Mouse (Mus musculus): ENCODE results near the gene Ocel1. TPM values are rescaled to one million over a fixed set of nuclear protein-coding genes. Genes with fewer than 3 reads are reported as not detected.

Gene Ocel1
- polyA plus RNA-seq, 1 experiment from 2014 or later, result 3.8 TPM

- Histone ChIP-seq H3K27ac (replicated peaks; ENCODE audit: low read depth, low read length) (peak overlapping the region; percentile 33), H3K9ac (ENCODE audit: low read depth, low read length) (peak overlapping the region; percentile 58), H3K4me2 (ENCODE audit: low read depth, low read length) (peak overlapping the region; percentile 59), H3K4me1 (ENCODE audit: control insufficient read depth, insufficient read depth, low read length) (peaks cover 34% of the 10 kb centered on the region), H3K27me3 (replicated peaks; ENCODE audit: control insufficient read depth, insufficient read depth, low read length) (no peaks in the 10 kb centered on the region), H3K9me3 (ENCODE audit: control insufficient read depth, low read length) (no peaks in the 10 kb centered on the region), H3K36me3 (ENCODE audit: control insufficient read depth, insufficient read depth, low read length) (peaks cover 44% of the 10 kb centered on the region), H3K4me3 (ENCODE audit: low read depth, low read length) (peak overlapping the region; percentile 33)
- WGBS, result 2% methylated on average over 30 of the region's 74 CpGs
- DNase-seq (ENCODE audit: low spot score), result peak; percentile 71
- no peak for ATAC-seq (ENCODE audit: low read depth)
Measured at GRCm38 (mm10) chr8:71375581-71376422, 4.7 kb downstream of the Ocel1 start.

GRCm38 (mm10) chr8:71376423-71377030 is 5.4 kb downstream of the Ocel1 start:
- 48% methylated on average over 7 of the region's 8 CpGs for WGBS
- DNase-seq (ENCODE audit: low spot score) (peak; percentile 50), ATAC-seq (ENCODE audit: low read depth) (no peak)
- Histone ChIP-seq H3K9me3 (ENCODE audit: control insufficient read depth, low read length) (no peaks in the 10 kb centered on the region), H3K4me2 (ENCODE audit: low read depth, low read length) (peak overlapping the region; percentile 59), H3K4me1 (ENCODE audit: control insufficient read depth, insufficient read depth, low read length) (peaks cover 33% of the 10 kb centered on the region), H3K27me3 (replicated peaks; ENCODE audit: control insufficient read depth, insufficient read depth, low read length) (no peaks in the 10 kb centered on the region), H3K36me3 (ENCODE audit: control insufficient read depth, insufficient read depth, low read length) (peaks cover 44% of the 10 kb centered on the region), H3K9ac (ENCODE audit: low read depth, low read length) (peak overlapping the region; percentile 58; the same call in 1 of the 2 replicates), H3K27ac (replicated peaks; ENCODE audit: low read depth, low read length) (no peak overlapping the region), H3K4me3 (ENCODE audit: low read depth, low read length) (peak overlapping the region; percentile 33; the same call in 1 of the 2 replicates)

GRCm38 (mm10) chr8:71379008-71379407 is 7.9 kb downstream of the Ocel1 start:
- Histone ChIP-seq H3K4me2 (ENCODE audit: low read depth, low read length) (peak overlapping the region; percentile 99), H3K9me3 (ENCODE audit: control insufficient read depth, low read length) (no peaks in the 10 kb centered on the region)
- 68% methylated on average over 4 of the region's 4 CpGs for WGBS

DNA sequence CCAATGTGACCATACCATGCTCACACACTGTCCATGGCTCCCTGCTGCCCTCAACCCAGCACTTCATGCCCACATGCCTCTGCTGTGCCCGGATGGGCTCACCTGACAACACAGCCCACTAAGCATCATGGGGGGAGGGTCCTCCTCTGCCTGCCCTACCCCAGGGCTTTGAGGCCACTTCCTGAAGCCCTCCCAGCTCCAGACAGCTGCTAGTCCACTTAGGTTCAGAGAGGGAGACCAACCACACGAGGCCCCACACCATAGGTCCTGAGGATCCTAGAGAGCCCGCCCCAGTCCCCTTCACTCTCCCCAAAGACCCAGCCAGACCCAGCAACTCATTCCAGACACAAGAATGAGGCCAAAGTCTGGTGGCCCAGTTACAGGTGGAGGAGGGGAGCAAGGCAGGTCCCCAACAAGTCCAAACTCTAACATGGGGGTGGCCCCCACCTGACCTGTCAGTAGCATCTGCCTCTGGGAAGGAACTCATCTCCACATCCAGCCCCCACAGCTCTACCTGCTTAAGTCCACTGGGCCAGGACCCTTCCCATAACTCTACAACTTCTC is 8.5 kb downstream of the Ocel1 start:
- H3K36me3 ChIP-seq (ENCODE audit: control insufficient read depth, insufficient read depth, low read length), result peaks cover 27% of the 10 kb centered on the region
- H3K9ac ChIP-seq (ENCODE audit: low read depth, low read length), result peak overlapping the region; percentile 79
- H3K27ac ChIP-seq (replicated peaks; ENCODE audit: low read depth, low read length), result no peak overlapping the region
- ATAC-seq (ENCODE audit: low read depth) (no peak), DNase-seq (ENCODE audit: low spot score) (no peak)
- H3K27me3 ChIP-seq (replicated peaks; ENCODE audit: control insufficient read depth, insufficient read depth, low read length), result no peaks in the 10 kb centered on the region
- peak overlapping the region; percentile 99 for H3K4me2 ChIP-seq (ENCODE audit: low read depth, low read length)
- no peaks in the 10 kb centered on the region for H3K9me3 ChIP-seq (ENCODE audit: control insufficient read depth, low read length)
- H3K4me1 ChIP-seq (ENCODE audit: control insufficient read depth, insufficient read depth, low read length), result peaks cover 38% of the 10 kb centered on the region
- peak overlapping the region; percentile 77 for H3K4me3 ChIP-seq (ENCODE audit: low read depth, low read length)
- 48% methylated on average over 3 of the region's 3 CpGs for WGBS

More at GRCm38 (mm10) chr8:71379008-71379407, 7.9 kb downstream of the Ocel1 start:
- H3K27ac ChIP-seq (replicated peaks; ENCODE audit: low read depth, low read length), result no peak overlapping the region
- no peak for ATAC-seq (ENCODE audit: low read depth)
- H3K27me3 ChIP-seq (replicated peaks; ENCODE audit: control insufficient read depth, insufficient read depth, low read length), result no peaks in the 10 kb centered on the region
- H3K36me3 ChIP-seq (ENCODE audit: control insufficient read depth, insufficient read depth, low read length), result peaks cover 33% of the 10 kb centered on the region
- no peak overlapping the region; the same call in 1 of the 2 replicates for H3K9ac ChIP-seq (ENCODE audit: low read depth, low read length)
- H3K4me3 ChIP-seq (ENCODE audit: low read depth, low read length), result peak overlapping the region; percentile 77; the same call in 1 of the 2 replicates
- no peak for DNase-seq (ENCODE audit: low spot score)
- H3K4me1 ChIP-seq (ENCODE audit: control insufficient read depth, insufficient read depth, low read length), result peaks cover 38% of the 10 kb centered on the region

DNA sequence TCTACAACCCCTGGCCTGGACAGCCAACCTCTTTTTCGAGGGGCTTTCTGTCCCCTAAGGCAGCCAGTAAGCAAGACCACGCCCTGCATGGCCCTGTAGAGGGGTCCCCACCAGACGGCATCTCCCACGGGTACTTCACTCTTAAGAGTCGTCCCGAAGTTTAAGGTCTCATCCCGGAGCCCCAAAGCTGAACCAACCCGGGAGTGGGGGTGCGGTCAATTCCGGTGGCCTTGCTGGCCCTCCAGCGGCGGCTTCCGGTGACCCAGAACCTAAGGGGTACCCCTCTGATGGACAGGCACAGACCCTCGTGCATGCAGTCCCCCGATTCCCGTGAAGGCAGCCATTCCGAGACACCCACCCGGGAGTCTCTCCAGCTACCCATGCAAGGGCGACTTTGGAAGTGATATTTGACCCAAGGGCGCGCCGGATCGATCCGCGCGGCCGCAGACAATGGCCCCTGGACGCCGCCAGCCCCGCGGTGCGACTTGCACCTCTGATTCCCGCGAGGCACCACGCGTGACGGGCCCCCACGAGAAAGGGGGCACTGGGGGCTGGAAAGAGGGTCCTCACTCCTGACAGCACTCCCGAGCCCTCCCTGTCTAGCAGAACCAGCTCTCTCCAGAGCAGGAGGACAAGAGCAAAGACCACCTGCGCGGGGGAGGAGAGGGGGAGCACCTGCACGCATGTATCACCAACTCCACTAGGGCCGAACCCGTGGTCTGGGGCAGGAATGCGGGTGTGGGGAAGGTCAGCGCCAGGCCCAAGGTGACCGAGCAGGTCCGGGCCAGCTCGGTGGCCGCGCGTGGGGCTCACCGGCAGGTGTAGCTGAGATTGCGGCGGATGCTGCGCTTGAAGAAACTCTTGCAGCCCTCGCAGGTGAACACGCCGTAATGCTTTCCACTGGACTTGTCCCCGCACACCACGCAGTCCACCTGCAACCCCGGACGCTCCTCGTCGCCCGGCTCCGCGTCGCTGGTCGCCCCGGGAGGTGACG is 9.4 kb downstream of the Ocel1 start:
- no peaks in the 10 kb centered on the region for H3K27me3 ChIP-seq (replicated peaks; ENCODE audit: control insufficient read depth, insufficient read depth, low read length)
- no peaks in the 10 kb centered on the region for H3K9me3 ChIP-seq (ENCODE audit: control insufficient read depth, low read length)
- H3K36me3 ChIP-seq (ENCODE audit: control insufficient read depth, insufficient read depth, low read length), result peaks cover 18% of the 10 kb centered on the region
- H3K27ac ChIP-seq (replicated peaks; ENCODE audit: low read depth, low read length), result peak overlapping the region; percentile 88
- peak overlapping the region; percentile 79 for H3K9ac ChIP-seq (ENCODE audit: low read depth, low read length)
- peaks cover 37% of the 10 kb centered on the region for H3K4me1 ChIP-seq (ENCODE audit: control insufficient read depth, insufficient read depth, low read length)
- no peak for DNase-seq (ENCODE audit: low spot score)
- peak overlapping the region; percentile 99 for H3K4me2 ChIP-seq (ENCODE audit: low read depth, low read length)
- peak overlapping the region; percentile 77 for H3K4me3 ChIP-seq (ENCODE audit: low read depth, low read length)
- WGBS, result 2% methylated on average over 43 of the region's 72 CpGs
- no peak for ATAC-seq (ENCODE audit: low read depth)

- Histone ChIP-seq H3K9ac (ENCODE audit: low read depth, low read length) (peak within 1 kb of the TSS; percentile 79), H3K4me2 (ENCODE audit: low read depth, low read length) (peak within 1 kb of the TSS; percentile 99), H3K27me3 (replicated peaks; ENCODE audit: control insufficient read depth, insufficient read depth, low read length) (no peaks in the 10 kb centered on the region), H3K27ac (replicated peaks; ENCODE audit: low read depth, low read length) (peak within 1 kb of the TSS; percentile 88), H3K4me1 (ENCODE audit: control insufficient read depth, insufficient read depth, low read length) (peaks cover 27% of the 10 kb centered on the region), H3K4me3 (ENCODE audit: low read depth, low read length) (peak within 1 kb of the TSS; percentile 77), H3K9me3 (ENCODE audit: control insufficient read depth, low read length) (no peaks in the 10 kb centered on the region), H3K36me3 (ENCODE audit: control insufficient read depth, insufficient read depth, low read length) (peaks cover 14% of the 10 kb centered on the region)
- ATAC-seq (ENCODE audit: low read depth), result peak; percentile 44
- DNase-seq (ENCODE audit: low spot score), result peak; percentile 75
- 0% methylated on average over 20 of the region's 89 CpGs for WGBS
Measured at GRCm38 (mm10) chr8:71381421-71381970, 10.4 kb downstream of the Ocel1 start, which contains the start of gene Nr2f6. Gene Nr2f6, minus strand, starts transcription at chr8:71381960.

- Histone ChIP-seq H3K4me2 (ENCODE audit: low read depth, low read length) (peak overlapping the region; percentile 99), H3K27ac (replicated peaks; ENCODE audit: low read depth, low read length) (peak overlapping the region; percentile 88), H3K27me3 (replicated peaks; ENCODE audit: control insufficient read depth, insufficient read depth, low read length) (no peaks in the 10 kb centered on the region), H3K4me1 (ENCODE audit: control insufficient read depth, insufficient read depth, low read length) (peaks cover 25% of the 10 kb centered on the region), H3K4me3 (ENCODE audit: low read depth, low read length) (peak overlapping the region; percentile 77), H3K36me3 (ENCODE audit: control insufficient read depth, insufficient read depth, low read length) (peaks cover 11% of the 10 kb centered on the region), H3K9ac (ENCODE audit: low read depth, low read length) (peak overlapping the region; percentile 79), H3K9me3 (ENCODE audit: control insufficient read depth, low read length) (no peaks in the 10 kb centered on the region)
- ATAC-seq (ENCODE audit: low read depth) (peak; percentile 93), DNase-seq (ENCODE audit: low spot score) (peak; percentile 93)
- 3% methylated on average over 15 of the region's 80 CpGs for WGBS
Measured at GRCm38 (mm10) chr8:71381971-71382961, 11.2 kb downstream of the Ocel1 start.
